Mouse (Mus musculus) common myeloid progenitor, adult 5-6 weeks (primary cell): ENCODE data around the gene Rpl22. TPM values are rescaled to one million over a fixed set of nuclear protein-coding genes. Genes with fewer than 3 reads are reported as not detected.

Experiments
- ATAC-seq: replicated peaks from 2 replicates; pipeline ENCODE4 v1.8.0; 2016; ENCODE audit warnings: low read depth, mild to moderate bottlenecking, moderate TSS enrichment, inconsistent platforms; ENCODE audit not compliant: poor library complexity, severe bottlenecking
- total RNA-seq: library from RNA; stranded (forward); fragments of 200-1000, 187-1606 nt; gene quantifications from 2 replicates; pipeline ENCODE4 v1.2.3, GENCODE M21; 2017

Gene Rpl22
- total RNA-seq, 1 experiment from 2014 or later = 3,442 TPM

GRCm38 (mm10) chr4:152382528-152383252, 57.1 kb downstream of the Rpl22 start:
- no peak for ATAC-seq

Other genes starting within 250 kb of the Rpl22 start
- not detected in 2 replicates for gene Tnfrsf25, start 209.8 kb upstream of the Rpl22 start, total RNA-seq
- 1.3 and 1.8 TPM in 2 replicates for gene Espn, start 173.4 kb upstream of the Rpl22 start, total RNA-seq
- gene Hes2, start 166.9 kb upstream of the Rpl22 start, total RNA-seq = not detected in 2 replicates
- gene Acot7, start 147.6 kb upstream of the Rpl22 start, total RNA-seq = 58.2 and 59.6 TPM in 2 replicates
- gene Gpr153, start 51.5 kb upstream of the Rpl22 start, total RNA-seq = under 0.01 TPM in 1 of 2 replicates, not detected in the other
- not detected in 2 replicates for gene Hes3, start 34.1 kb upstream of the Rpl22 start, total RNA-seq
- gene Icmt, start 28.5 kb upstream of the Rpl22 start, total RNA-seq = 12.2 and 17.7 TPM in 2 replicates
- gene Rnf207, start 6.7 kb upstream of the Rpl22 start, total RNA-seq = not detected in 2 replicates
- gene Chd5, start 12.9 kb downstream of the Rpl22 start, total RNA-seq = under 0.01 and 0.05 TPM in 2 replicates
- 0.41 TPM in 1 of 2 replicates, not detected in the other for gene Nphp4, start 151.0 kb downstream of the Rpl22 start, total RNA-seq
- 59.8 and 61.7 TPM in 2 replicates for gene Kcnab2, start 152.1 kb downstream of the Rpl22 start, total RNA-seq